Mouse (Mus musculus) liver, adult 2 months (tissue): ENCODE results near the gene Ccdc13.

Experiments
- CTCF ChIP-seq: fragments of 200-500 bp; IDR thresholded peaks from 2 replicates; pipeline ENCODE4 v1.5.1; 2011; ENCODE audit warnings: low read depth, low read length, control low read depth
- POLR2A ChIP-seq: fragments of 200-500 bp; IDR thresholded peaks from 2 replicates; pipeline ENCODE4 v1.6.1; 2011; ENCODE audit warnings: low read length, control low read depth; ENCODE audit not compliant: insufficient read depth; ENCODE audit errors: extremely low read depth

DNA sequence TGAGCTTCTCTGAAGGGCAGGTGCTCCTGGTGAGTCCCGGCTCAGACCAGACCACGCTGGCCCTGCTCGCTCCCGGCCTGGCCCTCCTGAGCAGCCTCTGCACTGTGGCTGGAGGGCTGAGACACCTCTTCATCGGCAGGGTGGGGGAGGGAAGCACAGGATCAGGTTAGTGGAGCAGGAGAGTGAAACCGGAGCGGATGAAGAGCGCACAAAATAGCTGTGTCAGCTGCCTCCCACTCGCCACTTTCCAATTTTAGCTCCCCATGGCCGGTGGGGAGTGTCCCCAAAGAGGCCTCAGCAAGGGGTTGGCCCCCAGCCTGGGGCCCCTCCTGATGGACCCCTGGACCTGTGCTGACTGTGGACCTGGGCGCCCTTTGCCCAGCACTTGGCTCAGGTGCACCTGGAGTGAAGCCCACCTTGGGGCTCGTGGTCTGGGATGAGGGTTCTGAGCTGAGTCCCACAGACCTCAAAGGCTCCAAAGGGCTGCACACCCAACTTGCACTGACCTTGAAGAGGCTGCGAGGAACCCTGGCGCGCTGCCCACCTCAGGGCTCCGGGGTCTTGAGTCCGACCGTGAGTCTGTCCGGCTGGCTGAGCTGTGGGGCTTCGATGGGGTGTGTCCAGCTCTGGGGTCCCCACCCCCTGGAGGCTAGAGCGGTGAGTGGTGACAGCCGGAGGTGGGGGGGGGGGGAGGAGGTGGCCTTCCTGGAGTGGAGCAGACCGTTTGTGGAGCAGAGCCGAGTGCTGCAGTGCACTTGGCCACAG lies 47.3 kb downstream of the Ccdc13 start, which contains the start of gene Hhatl:
- TF ChIP-seq POLR2A (no peak), CTCF (no peak)
